Mouse (Mus musculus) stomach, postnatal 0 days (tissue): ENCODE measurements around the gene Atg2b.

Experiments used
- CTCF ChIP-seq: IDR thresholded peaks from 2 replicates; pipeline ENCODE4 v1.5.1; 2016; ENCODE audit warnings: antibody characterized with exemption, low read depth, mild to moderate bottlenecking, moderate library complexity
- EP300 ChIP-seq: optimal IDR thresholded peaks from 2 replicates; pipeline ENCODE3; 2016; ENCODE audit warnings: antibody characterized with exemption

DNA sequence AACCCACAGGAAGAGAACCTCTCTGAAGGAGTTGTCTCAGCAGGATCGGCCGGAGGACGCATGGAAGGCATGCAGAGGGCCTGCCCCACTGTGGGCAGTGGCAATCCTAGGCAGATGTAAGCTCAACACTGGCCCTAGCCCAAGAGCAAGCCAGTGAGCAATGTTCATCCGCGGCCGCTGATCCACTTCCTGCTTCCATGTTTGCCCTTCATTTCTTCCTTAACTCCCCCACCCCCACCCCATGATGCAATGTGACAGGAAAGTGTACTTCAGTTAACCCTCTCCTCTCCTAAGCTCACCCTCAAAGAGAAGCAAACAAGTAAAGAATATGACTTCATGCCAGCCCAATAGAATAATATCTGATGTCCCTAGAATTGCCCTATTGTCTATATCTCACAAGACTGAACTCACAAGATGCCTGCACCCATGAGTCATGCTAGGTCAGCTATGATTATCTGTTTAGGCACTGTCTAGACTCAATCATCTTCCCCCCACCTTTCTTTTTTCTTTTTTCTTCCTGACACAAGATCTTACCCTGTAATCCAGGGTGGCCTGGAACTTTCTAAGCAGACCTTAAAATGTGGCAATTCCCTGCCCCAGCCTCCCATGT lies 45.9 kb upstream of the Atg2b start:
- TF ChIP-seq CTCF (no peak), EP300 (no peak)
